Mouse (Mus musculus) bone marrow, adult 2 months (tissue): ENCODE measurements around the gene Kcnk3. TPM values are rescaled to one million over a fixed set of nuclear protein-coding genes. Genes with fewer than 3 reads are reported as not detected.

Experiments
- H3K27ac ChIP-seq: fragments of 200-500 bp; 2 replicates; pipeline ENCODE4 v1.5.1; 2012; ENCODE audit warnings: low read depth, mild to moderate bottlenecking, control low read depth, inconsistent platforms, low read length; ENCODE audit not compliant: control insufficient read depth, poor library complexity, insufficient read depth
- H3K4me1 ChIP-seq: fragments of 200-500 bp; 2 replicates; pipeline ENCODE4 v1.6.1; 2011; ENCODE audit warnings: low read length; ENCODE audit not compliant: control insufficient read depth, insufficient read depth
- H3K4me3 ChIP-seq: fragments of 200-500 bp; replicated peaks from 2 replicates; pipeline ENCODE3; 2011; ENCODE audit warnings: mild to moderate bottlenecking, low read depth, low read length, control low read depth; ENCODE audit not compliant: control insufficient read depth
- CTCF ChIP-seq: fragments of 200-500 bp; IDR thresholded peaks from 2 replicates; pipeline ENCODE4 v1.5.1; 2011; ENCODE audit warnings: low read length, control low read depth; ENCODE audit not compliant: control insufficient read depth, insufficient read depth
- POLR2A ChIP-seq: fragments of 200-500 bp; IDR thresholded peaks from 2 replicates; pipeline ENCODE4 v1.6.1; 2011; ENCODE audit warnings: low read depth, mild to moderate bottlenecking, control low read depth, low read length, borderline replicate concordance; ENCODE audit not compliant: control insufficient read depth
- WGBS: fragments of 180-500 bp; shearing (Covaris S2); methylation state at CpG from one replicate; pipeline ENCODE4 v1.1.7; 2018; 5-methylcytosine and 5-hydroxymethylcytosine counted together
- polyA plus RNA-seq: library from polyadenylated mRNA; stranded (reverse); fragments of >200 nt; gene quantifications from 2 replicates; pipeline ENCODE4 v1.2.4, GENCODE M21; 2011; ENCODE audit warnings: low replicate concordance; ENCODE audit not compliant: missing spikeins, insufficient read depth, insufficient read length

Gene Kcnk3
- polyA plus RNA-seq, 1 experiment = 0.40 TPM

DNA sequence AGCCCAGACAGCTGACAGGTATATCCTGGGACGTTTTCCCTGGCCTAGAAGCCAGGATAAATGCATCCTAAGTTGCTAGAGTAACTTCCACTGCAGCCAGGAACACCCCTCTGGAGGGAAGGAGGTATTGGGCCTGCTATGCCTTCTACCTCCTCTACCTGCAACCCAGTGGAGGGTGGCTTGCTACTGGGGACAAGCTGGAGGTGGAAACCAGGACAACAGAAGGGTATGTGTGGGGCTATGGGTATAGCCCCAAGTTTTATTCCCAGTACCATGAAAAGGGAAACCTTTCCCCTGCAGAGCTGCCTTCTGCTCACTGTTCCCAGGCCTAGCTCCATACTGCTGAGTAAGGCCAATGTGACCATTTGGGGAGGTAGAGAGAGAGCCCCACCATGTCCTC lies 36.3 kb downstream of the Kcnk3 start:
- no peak overlapping the region for H3K27ac ChIP-seq
- no peaks in the 10 kb centered on the region; the same call in 1 of the 2 replicates for H3K4me1 ChIP-seq
- TF ChIP-seq CTCF = no peak
- no peak for TF ChIP-seq POLR2A
- WGBS = 52% methylated on average over 1 of the region's 1 CpGs
- H3K4me3 ChIP-seq = no peak overlapping the region

DNA sequence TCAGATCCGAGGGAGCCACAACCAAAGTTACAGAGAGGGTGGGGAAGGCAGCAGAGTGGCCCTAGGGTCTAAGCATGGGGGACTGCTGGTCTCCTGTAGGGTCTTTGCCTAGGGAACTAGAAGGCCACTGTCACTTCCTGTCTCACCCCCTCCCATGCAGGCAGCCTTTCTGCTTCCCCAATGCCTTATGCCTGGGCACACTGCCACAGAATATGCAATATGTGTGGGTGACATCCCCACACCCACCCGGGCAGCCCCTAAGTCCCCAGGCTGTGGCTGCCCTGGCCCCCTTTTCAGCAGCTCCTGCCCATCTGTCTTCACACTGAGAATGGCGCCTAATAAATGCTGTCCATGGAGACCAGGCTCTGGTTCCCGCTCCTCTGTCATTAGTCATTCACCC lies 36.9 kb downstream of the Kcnk3 start:
- H3K4me1 ChIP-seq = no peaks in the 10 kb centered on the region; the same call in 1 of the 2 replicates
- no peak for TF ChIP-seq CTCF
- no peak for TF ChIP-seq POLR2A
- no peak overlapping the region for H3K4me3 ChIP-seq
- 36% methylated on average over 4 of the region's 4 CpGs for WGBS
- H3K27ac ChIP-seq = no peak overlapping the region

DNA sequence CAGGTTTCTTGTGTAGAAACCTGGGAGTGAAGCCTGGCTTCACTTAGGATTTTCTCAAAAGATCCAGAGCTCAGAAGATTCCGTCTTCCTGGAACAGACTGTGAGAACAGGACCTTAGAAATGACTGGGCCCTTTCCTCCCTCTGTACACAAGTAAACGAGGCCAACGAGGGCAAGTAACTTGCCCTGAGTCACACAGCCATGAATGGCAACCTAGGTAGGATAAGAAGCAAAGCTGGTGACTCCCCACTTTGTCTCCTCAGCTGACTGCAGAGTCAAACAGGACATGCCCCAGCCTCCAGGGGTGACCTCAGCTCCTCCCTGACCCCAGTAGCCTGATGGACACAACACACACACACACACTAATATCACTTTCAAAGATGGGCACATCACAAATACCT lies 37.4 kb downstream of the Kcnk3 start:
- no peak overlapping the region for H3K4me3 ChIP-seq
- WGBS = 62% methylated on average over 3 of the region's 3 CpGs
- H3K27ac ChIP-seq = no peak overlapping the region
- no peaks in the 10 kb centered on the region; the same call in 1 of the 2 replicates for H3K4me1 ChIP-seq
- TF ChIP-seq POLR2A = no peak
- TF ChIP-seq CTCF = no peak

DNA sequence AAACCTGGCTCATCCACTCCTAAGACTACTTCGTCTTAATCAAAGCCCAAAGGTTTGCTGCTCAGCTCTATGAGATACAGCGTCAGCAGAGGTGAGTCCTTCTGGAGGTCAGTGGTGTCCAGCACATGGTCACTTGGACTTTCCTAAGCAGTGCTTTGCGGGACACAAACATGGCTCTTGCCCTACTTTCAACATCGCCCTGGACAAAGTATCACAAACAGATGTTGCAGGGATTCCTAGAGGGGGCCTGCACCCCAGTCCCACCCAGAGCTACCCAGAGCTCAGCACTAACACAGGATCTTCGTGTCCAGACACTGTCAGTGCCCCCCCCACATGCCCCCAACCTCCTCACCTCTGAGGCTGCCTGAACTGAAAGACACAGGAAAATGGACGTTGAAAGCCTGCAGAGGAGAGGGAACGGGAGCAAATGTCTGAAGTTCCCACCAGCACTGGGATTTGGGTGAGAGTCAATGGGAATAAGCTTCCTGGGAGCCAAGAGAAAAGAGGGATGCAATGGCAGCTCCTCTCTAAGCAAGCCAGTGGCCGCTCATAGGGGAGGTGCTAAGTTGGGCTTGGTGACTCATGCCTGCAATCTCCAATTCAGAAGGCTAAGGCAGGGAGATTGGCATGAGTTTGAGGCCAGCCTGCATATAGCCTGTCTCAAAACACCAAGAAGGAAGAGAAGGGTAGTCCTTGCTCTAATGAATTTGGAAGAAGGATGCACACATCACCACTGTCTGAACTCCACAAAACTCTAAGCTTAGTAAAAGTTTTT lies 38.5 kb downstream of the Kcnk3 start:
- Histone ChIP-seq H3K27ac (no peak overlapping the region), H3K4me3 (no peak overlapping the region), H3K4me1 (no peaks in the 10 kb centered on the region)
- WGBS = 74% methylated on average over 8 of the region's 8 CpGs
- no peak for TF ChIP-seq POLR2A
- TF ChIP-seq CTCF = no peak

DNA sequence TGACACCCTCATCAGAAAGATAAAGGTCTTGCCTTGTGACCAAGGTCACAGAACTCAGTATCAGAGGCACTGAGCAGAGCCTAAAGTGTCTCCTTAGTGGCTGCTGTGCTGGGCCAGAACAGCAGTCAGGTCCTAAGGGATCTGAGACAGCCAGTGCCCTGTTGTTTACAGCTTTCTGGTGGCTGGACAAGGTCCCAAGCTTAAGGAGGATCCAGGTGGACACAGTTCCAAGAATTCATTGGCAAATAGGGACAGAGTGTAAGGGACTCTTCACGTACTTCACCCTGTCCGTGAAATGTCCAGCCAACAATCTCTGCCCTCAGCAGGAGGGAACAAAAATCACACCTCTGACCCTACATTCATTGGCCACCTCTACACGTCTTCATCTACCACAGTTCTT lies 40.5 kb downstream of the Kcnk3 start:
- WGBS = 74% methylated on average over 3 of the region's 3 CpGs
- Histone ChIP-seq H3K4me3 (no peak overlapping the region), H3K4me1 (no peaks in the 10 kb centered on the region), H3K27ac (no peak overlapping the region)
- TF ChIP-seq CTCF (no peak), POLR2A (no peak)

DNA sequence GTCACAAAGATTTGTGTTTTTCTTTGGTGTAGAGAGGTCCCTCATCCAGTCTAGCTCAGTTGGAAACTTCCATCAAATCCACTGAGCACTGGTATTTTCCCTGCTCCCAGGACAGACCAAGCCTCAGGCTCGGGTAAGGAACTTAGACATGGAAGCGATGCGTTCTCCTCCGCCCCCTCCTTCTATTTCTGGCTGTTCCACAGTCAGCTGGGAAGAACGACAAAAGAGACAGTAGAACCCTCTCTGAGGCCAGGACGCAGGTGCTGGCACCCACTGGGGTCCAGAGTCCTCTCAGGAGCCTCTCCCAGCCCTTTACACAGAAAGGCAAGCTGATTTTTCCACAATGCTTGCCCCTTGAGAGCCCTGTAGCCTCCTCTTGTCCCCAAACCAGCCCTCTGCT lies 42.4 kb downstream of the Kcnk3 start:
- Histone ChIP-seq H3K4me3 (no peak overlapping the region), H3K27ac (no peak overlapping the region), H3K4me1 (no peaks in the 10 kb centered on the region)
- WGBS = 75% methylated on average over 6 of the region's 6 CpGs
- TF ChIP-seq POLR2A (no peak), CTCF (no peak)

DNA sequence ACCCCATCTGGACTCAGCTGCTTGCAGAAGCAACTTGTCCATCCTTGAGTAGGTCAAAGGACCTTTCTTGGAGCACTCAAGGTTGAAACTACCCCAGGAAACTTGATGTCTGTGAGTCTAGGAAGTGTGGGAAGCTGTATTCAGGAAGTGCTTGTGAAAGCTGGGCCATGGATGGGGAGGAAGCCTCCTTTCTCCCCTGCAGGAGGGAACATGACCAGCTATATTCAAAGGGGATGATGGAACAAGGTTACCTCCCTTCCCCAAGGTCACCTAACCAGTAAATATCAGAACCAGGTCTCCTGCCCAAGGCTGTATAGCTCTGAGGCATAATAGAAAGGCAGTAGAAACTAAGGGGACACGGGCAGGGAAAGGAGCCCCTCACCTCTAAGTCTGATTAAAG lies 44.2 kb downstream of the Kcnk3 start:
- no peak overlapping the region for H3K27ac ChIP-seq
- WGBS = 67% methylated on average over 1 of the region's 1 CpGs
- TF ChIP-seq CTCF = no peak
- TF ChIP-seq POLR2A = no peak
- no peaks in the 10 kb centered on the region for H3K4me1 ChIP-seq
- H3K4me3 ChIP-seq = no peak overlapping the region

DNA sequence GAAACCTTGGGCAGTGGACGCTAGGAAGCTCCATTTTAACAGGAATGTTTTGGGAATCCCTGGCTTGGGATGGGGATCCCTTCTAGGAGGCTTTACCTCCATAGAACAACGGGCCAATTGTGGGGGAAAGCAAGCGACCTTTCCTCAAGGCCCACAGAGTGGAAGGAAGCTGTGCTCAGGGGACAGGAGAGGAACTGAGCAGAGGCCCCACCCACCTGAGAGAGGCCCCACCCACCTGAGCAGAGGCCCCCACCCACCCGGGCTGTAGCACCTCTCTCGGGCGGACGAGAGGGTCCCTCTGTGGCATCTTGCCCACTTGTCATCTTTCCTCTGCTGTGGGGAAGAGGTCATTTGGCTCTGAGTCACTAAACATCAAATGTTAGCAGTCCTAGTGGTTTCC lies 49.0 kb downstream of the Kcnk3 start:
- WGBS = 20% methylated on average over 7 of the region's 7 CpGs
- TF ChIP-seq POLR2A (no peak), CTCF (no peak)
- no peaks in the 10 kb centered on the region; the same call in 1 of the 2 replicates for H3K4me1 ChIP-seq
- H3K27ac ChIP-seq = no peak overlapping the region
- no peak overlapping the region for H3K4me3 ChIP-seq
